Comparison of ENCODE assay signal across 9 mouse cellular contexts in the genomic region with DNA sequence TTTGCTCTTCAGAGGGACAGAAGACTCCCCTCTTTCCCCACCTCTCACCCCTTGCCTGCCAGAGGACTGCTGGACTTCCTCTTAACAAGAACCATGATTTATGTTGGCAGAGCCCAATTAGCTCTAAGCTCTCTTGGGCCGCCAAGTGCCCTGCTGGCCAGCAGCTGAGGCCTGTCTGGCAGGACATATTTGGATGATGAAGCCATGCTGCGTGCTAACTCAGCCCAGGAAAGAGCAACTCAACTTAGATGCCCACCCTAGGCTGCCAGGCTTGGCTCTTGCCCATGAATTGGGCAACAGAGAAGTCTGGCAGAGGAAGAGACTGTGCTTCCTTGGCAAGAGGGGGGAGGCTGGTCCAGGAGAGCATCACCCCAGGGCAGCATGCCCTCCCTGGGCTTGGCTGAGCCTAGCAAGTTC. TPM values are rescaled to one million over a fixed set of nuclear protein-coding genes. Genes with fewer than 3 reads are reported as not detected.
DNase-seq lines count a peak whose midpoint lies in the region; ATAC-seq lines count a peak whose summit lies in the region.
"Had no signal": no experiment of that assay in that cellular context is flagged by ENCODE, and none has a peak within 500 bp of the region (broad histone marks: within the 10 kb centered on the region; RNA-seq: fewer than 3 reads in every experiment).

No protein-coding gene starts in this region.

- H3K27ac ChIP-seq in kidney, embryonic 15.5 days: no peak overlapping the region
- H3K27ac ChIP-seq: midbrain, embryonic 12.5 days had no signal

- peaks cover 5% of the 10 kb centered on the region; the same call in 1 of the 2 replicates for H3K4me1 ChIP-seq in kidney, embryonic 15.5 days

- H3K27me3 ChIP-seq in kidney, embryonic 15.5 days: no peaks in the 10 kb centered on the region
- H3K27me3 ChIP-seq: midbrain, embryonic 12.5 days had no signal

- no peak overlapping the region for H3K9ac ChIP-seq in kidney, embryonic 15.5 days
- H3K9ac ChIP-seq: midbrain, embryonic 12.5 days had no signal

- no peaks in the 10 kb centered on the region for H3K36me3 ChIP-seq in kidney, embryonic 15.5 days
- H3K36me3 ChIP-seq: midbrain, embryonic 12.5 days had no signal

- H3K4me3 ChIP-seq in kidney, embryonic 15.5 days (replicated peaks): no peak overlapping the region
- H3K4me3 ChIP-seq: midbrain, embryonic 12.5 days had no signal

- H3K4me2 ChIP-seq in kidney, embryonic 15.5 days: no peak overlapping the region
- H3K4me2 ChIP-seq: midbrain, embryonic 12.5 days had no signal

- DNase-seq in kidney, postnatal 10 days: peak; percentile 21
- peak; percentile 75 for DNase-seq in adrenal gland, postnatal 10 days
- DNase-seq in cerebellum, postnatal 14 days: peak; percentile 85 to 93
- DNase-seq in heart, postnatal 25 days (ENCODE audit: low spot score): peak; percentile 70
- peak; percentile 56 for DNase-seq in ovary, postnatal 36 days (ENCODE audit: low spot score)
- no peak for DNase-seq in T-cell, adult 2 months (ENCODE audit: low spot score)

- no peaks in the 10 kb centered on the region for H3K9me3 ChIP-seq in kidney, embryonic 15.5 days (replicated peaks)
- H3K9me3 ChIP-seq: midbrain, embryonic 12.5 days had no signal

- ATAC-seq in kidney, embryonic 15.5 days (replicated peaks; ENCODE audit: low FRiP score): no peak
- no peak for ATAC-seq in CD4-positive, CD25-positive, alpha-beta regulatory T cell, adult 4 months

- 34% methylated on average over 2 of the region's 2 CpGs for WGBS in kidney, embryonic 15.5 days

- intact Hi-C loops in heart, postnatal 25 days (cut with DNase I): no loop called here

RNA-seq across cellular contexts. Expression of gene Trabd2b, which starts 20.1 kb away (rescaled TPM):
- 4.9 TPM in 2 replicates for polyA plus RNA-seq in kidney, embryonic 15.5 days (2015; fragmentation: Nextera tagmentation; extraction: Ambion mirVana)
- 1 to 10 TPM; 1.7 to 1.8 TPM for total RNA-seq in adrenal gland, postnatal 10 days (2021)
- 10 to 100 TPM; 53.5 to 62.8 TPM for total RNA-seq in heart, postnatal 25 days (2021)
- polyA plus RNA-seq in CD4-positive, CD25-positive, alpha-beta regulatory T cell, adult 4 months (2017; shearing (Covaris generic)): not detected

Comparison
In these comparisons a context has a peak if more than half of its experiments do, and no peak if none do; other contexts are left out.
1. RNA of gene Trabd2b, which starts 20.1 kb away (total RNA-seq): 53.5 to 62.8 TPM in heart, postnatal 25 days; 1.7 to 1.8 TPM in adrenal gland, postnatal 10 days; every median in the first group is over 10 times any median in the second.